Mouse (Mus musculus) spleen, embryonic (tissue): ENCODE data around the gene Cep290.

Experiments used
- CTCF ChIA-PET: fragments of 350-600 bp; sonication (Branson Sonifier 250); formaldehyde crosslinking; loops from one replicate; lab custom pipeline; 2022; lab: Charles Lee

Gene Cep290

DNA sequence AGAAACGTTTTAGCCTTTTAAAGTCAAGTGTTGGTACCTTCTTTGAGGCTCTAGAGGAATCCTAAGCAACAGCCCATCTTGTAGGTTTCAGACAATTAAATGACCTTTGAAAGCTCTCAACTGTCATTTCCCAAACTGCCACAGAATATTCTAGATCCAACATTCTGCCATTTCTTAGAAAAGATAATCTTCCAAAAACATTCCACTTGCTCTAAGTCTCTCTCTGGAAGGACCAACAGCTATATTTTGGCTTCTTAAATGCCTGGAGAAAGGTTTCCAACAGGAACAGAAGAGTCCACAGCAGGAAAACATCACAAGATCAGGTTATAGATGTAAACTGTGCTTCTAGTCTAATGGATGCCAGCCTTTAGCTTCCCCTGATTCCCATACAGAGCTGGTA is 103.0 kb downstream of the Cep290 start, which contains the start of the genes 4930430F08Rik and 1700017N19Rik:
Gene 4930430F08Rik (minus strand): TSS at position 101 of the 400 bp plus-strand sequence.
Gene 1700017N19Rik (plus strand): TSS at position 162 of the 400 bp plus-strand sequence.
- CTCF ChIA-PET, result interaction anchor here (0.6 kb wide), 1 partner anchor 67 kb away, joined by 4 read pairs; no protein-coding TSS in a partner anchor

- CTCF ChIA-PET, result interaction anchor here (1.0 kb wide), 1 partner anchor 159 kb away, joined by 3 read pairs; no protein-coding TSS in a partner anchor
Observed at GRCm38 (mm10) chr10:100598339-100598738, 111.0 kb downstream of the Cep290 start.

GRCm38 (mm10) chr10:100603511-100603910 is 116.2 kb downstream of the Cep290 start:
- CTCF ChIA-PET, result interaction anchor here (0.7 kb wide), 1 partner anchor 1368 kb away, joined by 3 read pairs; no protein-coding TSS in a partner anchor

DNA sequence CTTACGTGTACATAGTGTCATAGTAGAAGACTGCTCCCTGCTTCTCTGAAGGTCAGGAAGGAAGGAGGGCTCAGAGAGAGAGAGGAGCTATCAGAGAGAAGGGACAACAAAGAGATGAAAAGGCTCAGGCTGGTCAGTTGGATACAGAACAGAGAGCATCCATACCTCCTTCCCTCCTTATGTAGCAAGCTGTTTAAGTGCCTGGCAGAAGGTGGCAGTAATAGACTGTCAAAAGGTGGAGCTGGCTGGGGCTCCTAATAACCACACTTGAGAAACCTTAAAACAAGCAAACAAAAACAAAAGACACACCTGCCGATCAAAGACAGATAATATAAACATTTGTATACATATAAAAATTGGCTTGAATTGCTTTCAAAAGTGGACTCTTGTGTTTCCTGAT is 116.9 kb downstream of the Cep290 start:
- CTCF ChIA-PET, result no interaction called here

DNA sequence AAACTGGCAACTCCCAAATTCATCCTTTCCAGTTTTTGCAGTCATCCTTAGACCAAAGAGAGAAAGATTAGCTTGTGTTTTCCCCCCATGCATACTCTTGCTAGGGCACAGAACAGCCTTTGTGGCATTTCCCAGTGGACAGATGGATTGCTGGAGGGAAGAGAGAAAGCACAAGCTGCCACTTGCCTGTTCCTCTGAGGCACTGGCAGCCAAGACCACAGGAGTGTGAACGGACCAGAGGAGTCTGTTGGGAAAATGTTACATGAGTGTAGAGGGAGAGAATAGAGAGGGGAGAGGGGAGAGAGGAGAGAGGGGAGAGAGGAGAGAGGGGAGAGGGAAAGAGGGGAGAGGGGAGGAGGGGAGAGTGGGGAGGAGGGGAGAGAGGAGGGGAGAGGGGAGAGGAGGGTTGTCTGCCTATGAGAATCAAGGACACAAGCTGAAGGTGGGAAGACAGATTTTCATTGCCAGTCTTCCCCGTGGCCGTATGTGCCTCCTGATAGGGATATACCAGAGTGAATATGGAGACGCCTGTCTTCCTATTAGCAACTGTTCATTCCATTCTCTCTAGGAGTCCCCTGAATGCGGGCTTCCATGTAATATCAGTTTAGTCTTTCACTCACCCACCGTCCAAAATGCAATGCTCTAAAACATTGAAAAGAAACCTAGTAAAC is 130.0 kb downstream of the Cep290 start:
- CTCF ChIA-PET, result no interaction called here

DNA sequence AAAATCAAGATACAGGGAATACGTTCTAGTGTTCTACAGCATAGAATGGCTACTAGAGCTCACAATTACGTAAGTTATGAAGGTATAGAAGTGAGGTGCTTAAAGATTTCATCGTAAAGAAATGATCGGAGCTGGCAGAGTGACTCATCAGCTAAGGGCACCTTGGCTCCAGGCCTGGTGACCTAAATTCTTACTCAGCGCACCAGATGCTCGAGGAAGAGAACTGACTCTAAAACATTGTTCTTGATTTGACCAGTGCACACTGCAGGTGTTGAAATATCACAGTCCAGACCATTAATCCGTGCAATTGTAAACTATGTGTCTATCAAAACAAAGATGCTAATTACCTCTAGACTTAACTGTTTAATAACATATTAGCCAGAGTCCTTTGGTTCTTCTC is 132.1 kb downstream of the Cep290 start:
- CTCF ChIA-PET, result no interaction called here

DNA sequence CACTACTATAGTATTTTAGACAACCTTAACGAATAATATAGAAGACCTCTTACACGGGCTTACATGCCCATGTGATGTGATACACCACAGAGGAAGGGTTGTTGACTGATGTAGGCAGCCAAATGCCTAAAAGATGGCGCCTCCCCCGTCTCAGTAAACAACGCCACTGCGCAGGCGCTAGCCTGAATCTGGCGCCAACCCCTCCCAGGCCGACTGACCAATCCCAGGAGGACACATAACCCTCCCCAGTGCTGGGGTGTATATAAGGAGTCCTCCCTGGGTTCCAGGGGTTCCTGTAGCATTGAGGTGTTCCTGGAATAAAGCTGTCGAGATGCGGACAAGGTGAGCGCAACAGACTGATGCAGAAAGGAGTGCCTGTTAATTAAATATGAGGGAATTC is 132.7 kb downstream of the Cep290 start:
- CTCF ChIA-PET, result no interaction called here

DNA sequence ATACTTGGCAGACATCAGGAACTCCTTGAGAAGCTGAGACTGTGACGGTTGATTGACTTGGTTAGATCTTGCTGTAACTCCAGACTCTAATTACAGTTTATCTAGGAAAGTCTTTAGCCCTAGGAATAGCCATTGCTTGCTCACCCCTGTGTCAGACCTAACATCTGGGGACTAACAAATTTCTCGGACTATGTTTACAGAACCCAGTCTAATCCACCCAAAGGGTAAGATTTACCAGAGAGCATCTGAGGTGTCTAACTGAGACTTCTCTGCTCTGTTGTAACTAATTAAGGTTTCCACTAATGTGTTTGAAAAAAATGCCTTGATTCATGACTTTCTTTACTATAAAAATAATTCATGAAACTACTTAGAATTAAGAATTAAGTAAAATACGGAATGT is 135.1 kb downstream of the Cep290 start:
- CTCF ChIA-PET, result no interaction called here
